Mouse (Mus musculus) ES-Bruce4 (cell line): ENCODE data around the gene Cap1.

ENCODE experiments used
- CTCF ChIP-seq: IDR thresholded peaks from one replicate; pipeline ENCODE4 v1.8.1; 2011; ENCODE audit warnings: low read depth, low read length
- EP300 ChIP-seq: IDR thresholded peaks from 2 replicates; pipeline ENCODE4 v1.6.1; 2011; ENCODE audit warnings: low read depth, low read length; ENCODE audit not compliant: insufficient read depth
- POLR2A ChIP-seq: IDR thresholded peaks from one replicate; pipeline ENCODE4 v1.8.1; 2011; ENCODE audit warnings: low read length; ENCODE audit not compliant: insufficient read depth

DNA sequence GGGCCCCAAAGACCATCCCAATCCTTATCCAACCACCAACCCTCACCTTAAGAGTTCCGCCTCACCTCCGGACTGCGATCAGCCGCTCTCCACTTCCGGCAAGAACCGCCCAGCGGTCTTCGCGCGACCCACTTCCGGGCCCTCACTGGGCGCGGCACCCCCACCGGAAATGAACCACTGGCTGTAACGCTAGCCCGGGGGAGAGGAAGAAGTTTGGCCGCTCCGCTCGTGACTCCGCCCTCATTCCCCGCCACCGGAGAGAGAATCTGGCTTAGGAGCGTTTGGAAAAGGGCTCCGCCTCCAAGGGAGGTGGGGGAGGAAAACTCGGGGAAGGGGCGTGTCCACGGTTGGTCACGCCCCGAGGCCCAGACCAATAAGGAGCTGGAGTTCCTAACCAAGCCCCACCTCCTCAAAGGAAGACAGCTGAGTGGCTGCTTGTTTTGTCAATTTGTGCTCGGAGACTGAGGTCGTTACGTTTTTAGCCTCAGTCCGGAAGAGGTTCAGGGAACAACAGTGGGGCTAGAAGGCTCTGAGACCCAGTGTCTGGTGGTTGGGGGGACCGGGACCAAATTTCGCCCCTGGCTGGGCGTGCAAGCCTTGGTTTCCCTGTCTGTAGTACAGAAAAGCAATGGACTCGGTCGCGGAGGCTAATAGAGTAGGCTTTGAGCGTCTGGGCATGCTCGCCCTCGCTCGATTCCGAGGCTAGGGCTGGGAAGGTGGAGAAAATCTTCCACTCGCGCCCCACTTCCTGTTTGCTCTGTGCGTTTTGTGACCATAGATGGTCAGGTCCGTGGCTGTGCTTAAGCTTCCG, at the start of gene Cap1:
- TF ChIP-seq CTCF (no peak), POLR2A (peak; percentile 91), EP300 (no peak)
